Mouse (Mus musculus) thymus, adult 2 months (tissue): ENCODE results near the gene Pglyrp4. TPM values are rescaled to one million over a fixed set of nuclear protein-coding genes. Genes with fewer than 3 reads are reported as not detected.

ENCODE experiments used
- DNase-seq: peaks from one replicate; pipeline ENCODE4 v3.0.0; 2021
- H3K27ac ChIP-seq: fragments of 200-500 bp; 2 replicates; pipeline ENCODE4 v1.5.1; 2012; ENCODE audit warnings: low read length, control low read depth; ENCODE audit not compliant: control insufficient read depth, insufficient read depth
- H3K27me3 ChIP-seq: fragments of 200-500 bp; 2 replicates; pipeline ENCODE4 v1.6.1; 2012; ENCODE audit warnings: mild to moderate bottlenecking, low read length, moderate library complexity, mixed read lengths; ENCODE audit not compliant: control insufficient read depth, insufficient read depth
- H3K36me3 ChIP-seq: fragments of 200-500 bp; 2 replicates; pipeline ENCODE4 v1.6.1; 2012; ENCODE audit warnings: mild to moderate bottlenecking, low read length, moderate library complexity; ENCODE audit not compliant: control insufficient read depth, insufficient read depth
- H3K4me1 ChIP-seq: fragments of 200-500 bp; replicated peaks from 2 replicates; pipeline ENCODE4 v1.6.1; 2012; ENCODE audit warnings: low read length; ENCODE audit not compliant: control insufficient read depth, insufficient read depth
- H3K4me3 ChIP-seq: fragments of 200-500 bp; 2 replicates; pipeline ENCODE4 v1.5.1; 2012; ENCODE audit warnings: mild to moderate bottlenecking, low read length, control low read depth, moderate library complexity; ENCODE audit not compliant: control insufficient read depth, insufficient read depth
- CTCF ChIP-seq: fragments of 200-500 bp; IDR thresholded peaks from 2 replicates; pipeline ENCODE4 v1.5.1; 2012; ENCODE audit warnings: mild to moderate bottlenecking, control low read depth, low read length, moderate library complexity, borderline replicate concordance; ENCODE audit not compliant: control insufficient read depth, poor library complexity, insufficient read depth; ENCODE audit errors: extremely low read depth
- POLR2A ChIP-seq: fragments of 200-500 bp; IDR thresholded peaks from 2 replicates; pipeline ENCODE4 v1.6.1; 2012; ENCODE audit warnings: mild to moderate bottlenecking, low read length, control low read depth, moderate library complexity; ENCODE audit not compliant: control insufficient read depth, poor library complexity, insufficient read depth; ENCODE audit errors: extremely low read depth
- WGBS: fragments of 180-500 bp; shearing (Covaris S2); methylation state at CpG from one replicate; pipeline ENCODE4 v1.1.7; 2018; 5-methylcytosine and 5-hydroxymethylcytosine counted together
- polyA plus RNA-seq: library from polyadenylated mRNA; depleted of rRNA; stranded (reverse); fragments of >200 nt; gene quantifications from 2 replicates; pipeline ENCODE4 v1.2.3, GENCODE M21; 2012; rRNA removed

Pglyrp4 gene
- polyA plus RNA-seq, result 1.1 and 1.6 TPM in 2 replicates

DNA sequence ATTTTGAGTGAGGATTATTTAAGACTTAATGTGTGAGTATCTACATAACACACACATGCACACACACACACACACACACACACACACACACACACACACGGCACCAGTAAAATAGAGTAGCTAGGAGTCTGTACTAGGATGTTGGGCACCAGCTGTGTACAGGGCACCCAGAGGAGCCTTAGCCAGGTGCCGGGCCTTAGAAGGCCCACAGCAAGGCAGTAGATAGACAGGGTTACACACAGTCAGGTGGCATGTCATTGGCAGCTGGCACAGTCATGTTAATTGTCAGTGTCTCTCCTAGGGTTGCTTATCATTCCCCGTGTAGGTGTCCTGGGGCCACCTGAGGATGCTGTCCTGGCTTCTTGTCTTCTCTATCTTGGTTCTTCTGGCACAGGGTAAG is at the start of gene Pglyrp4:
Pglyrp4 (plus strand) TSS at position 301 of the 400 bp plus-strand sequence.
- H3K36me3 ChIP-seq, result no peaks in the 10 kb centered on the region
- 90% methylated on average over 3 of the region's 3 CpGs for WGBS
- no peaks in the 10 kb centered on the region for H3K4me1 ChIP-seq
- H3K4me3 ChIP-seq, result no peak within 1 kb of the TSS
- DNase-seq, result no peak
- no peak within 1 kb of the TSS for H3K27ac ChIP-seq
- H3K27me3 ChIP-seq, result no peaks in the 10 kb centered on the region
- TF ChIP-seq POLR2A, result no peak
- TF ChIP-seq CTCF, result no peak

DNA sequence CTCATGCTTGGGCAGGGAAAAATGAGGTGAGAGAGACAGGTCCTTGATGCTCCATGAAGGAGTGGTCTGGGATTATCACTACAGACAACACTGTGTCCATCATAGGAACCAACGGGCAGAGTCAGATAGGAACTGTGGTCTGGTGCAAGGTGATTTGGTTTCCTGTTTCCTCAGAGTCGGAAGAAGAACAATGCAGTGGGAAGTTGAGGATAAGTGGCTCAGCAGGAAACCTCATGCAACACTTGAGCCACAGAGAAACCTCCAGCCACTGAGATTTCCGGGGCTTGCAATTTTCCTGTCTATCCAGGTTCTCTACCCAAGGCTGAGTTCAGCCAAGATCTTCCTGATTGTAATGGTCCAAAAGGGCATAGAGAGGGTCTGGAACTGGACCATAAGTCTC is 48.0 kb upstream of the Pglyrp4 start:
- no peak overlapping the region for H3K27ac ChIP-seq
- WGBS, result 6% methylated on average over 3 of the region's 3 CpGs
- H3K27me3 ChIP-seq, result no peaks in the 10 kb centered on the region
- DNase-seq, result no peak
- no peak for TF ChIP-seq POLR2A
- TF ChIP-seq CTCF, result no peak
- H3K4me1 ChIP-seq, result no peaks in the 10 kb centered on the region
- no peak overlapping the region for H3K4me3 ChIP-seq
- H3K36me3 ChIP-seq, result no peaks in the 10 kb centered on the region

DNA sequence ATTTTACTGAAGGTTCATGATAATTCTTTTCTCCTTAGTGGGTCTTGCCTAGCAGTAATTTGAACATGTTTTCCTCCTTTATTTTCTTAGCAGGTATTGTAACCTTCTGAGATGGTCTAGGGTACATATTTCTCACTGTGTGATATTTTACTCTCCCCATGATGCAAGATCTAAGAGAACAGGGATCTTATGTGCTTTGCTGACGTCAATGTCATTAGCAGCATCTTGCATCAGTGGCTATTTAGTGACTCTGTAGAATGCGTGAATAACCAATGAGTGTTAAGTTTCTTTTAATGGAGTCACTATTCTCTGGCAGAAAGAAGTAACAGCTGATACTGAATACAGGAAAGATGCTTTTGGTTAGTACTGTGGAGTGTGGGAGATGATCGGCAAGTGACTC is 42.8 kb upstream of the Pglyrp4 start:
- DNase-seq, result no peak
- no peak overlapping the region for H3K4me3 ChIP-seq
- H3K4me1 ChIP-seq, result no peaks in the 10 kb centered on the region
- H3K27me3 ChIP-seq, result no peaks in the 10 kb centered on the region
- no peak overlapping the region for H3K27ac ChIP-seq
- no peaks in the 10 kb centered on the region for H3K36me3 ChIP-seq
- no peak for TF ChIP-seq CTCF
- TF ChIP-seq POLR2A, result no peak
- WGBS, result 95% methylated on average over 3 of the region's 3 CpGs

DNA sequence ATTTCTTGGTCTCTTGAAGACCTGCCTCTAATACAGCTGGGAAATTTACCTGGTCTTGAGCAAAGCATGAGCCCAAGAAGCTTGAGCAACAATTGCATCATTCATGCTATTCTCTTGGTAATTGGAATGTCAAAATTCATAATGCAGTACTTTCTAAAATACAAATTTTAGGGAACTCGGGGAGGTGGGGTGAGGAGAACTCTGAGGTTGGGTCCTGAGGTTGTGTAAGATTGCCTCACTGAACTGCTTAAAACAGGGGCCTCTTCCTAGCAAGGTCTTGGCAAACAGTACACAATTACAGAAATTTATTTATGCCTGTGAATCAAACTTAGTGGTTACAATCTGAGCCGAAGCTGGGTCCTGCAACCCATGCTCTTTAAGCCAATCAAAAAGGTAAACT is 39.9 kb upstream of the Pglyrp4 start:
- H3K36me3 ChIP-seq, result no peaks in the 10 kb centered on the region
- no peak for TF ChIP-seq POLR2A
- no peak for TF ChIP-seq CTCF
- no peak for DNase-seq
- no peaks in the 10 kb centered on the region for H3K4me1 ChIP-seq
- H3K4me3 ChIP-seq, result no peak overlapping the region
- no peaks in the 10 kb centered on the region for H3K27me3 ChIP-seq
- H3K27ac ChIP-seq, result no peak overlapping the region
- 74% methylated on average over 2 of the region's 2 CpGs for WGBS

GRCm38 (mm10) chr3:90693496-90693895 is 33.2 kb upstream of the Pglyrp4 start:
- WGBS, result 32% methylated on average over 2 of the region's 2 CpGs
- TF ChIP-seq POLR2A, result no peak
- no peaks in the 10 kb centered on the region for H3K4me1 ChIP-seq
- H3K27me3 ChIP-seq, result no peaks in the 10 kb centered on the region
- H3K27ac ChIP-seq, result no peak overlapping the region
- no peak overlapping the region for H3K4me3 ChIP-seq
- no peaks in the 10 kb centered on the region for H3K36me3 ChIP-seq
- DNase-seq, result no peak

GRCm38 (mm10) chr3:90695613-90696012 is 31.1 kb upstream of the Pglyrp4 start, which contains the start of gene S100a9:
S100a9 (minus strand) TSS chr3:90695721.
- no peaks in the 10 kb centered on the region for H3K36me3 ChIP-seq
- H3K27ac ChIP-seq, result no peak within 1 kb of the TSS
- no peaks in the 10 kb centered on the region for H3K4me1 ChIP-seq
- TF ChIP-seq CTCF (no peak), POLR2A (no peak)
- H3K27me3 ChIP-seq, result no peaks in the 10 kb centered on the region
- no peak within 1 kb of the TSS for H3K4me3 ChIP-seq
- WGBS, result 62% methylated on average over 3 of the region's 3 CpGs
- no peak for DNase-seq

- no peaks in the 10 kb centered on the region for H3K4me1 ChIP-seq
- no peak for TF ChIP-seq CTCF
- no peak for TF ChIP-seq POLR2A
- H3K27me3 ChIP-seq, result no peaks in the 10 kb centered on the region
- no peak overlapping the region for H3K27ac ChIP-seq
- WGBS, result 93% methylated on average over 2 of the region's 2 CpGs
- DNase-seq, result no peak
- H3K36me3 ChIP-seq, result no peaks in the 10 kb centered on the region
- no peak overlapping the region for H3K4me3 ChIP-seq
These were observed 24.5 kb upstream of the Pglyrp4 start for GRCm38 (mm10) chr3:90702244-90702643.
